Mouse (Mus musculus) gastrocnemius, adult 2 months (tissue): Measurements from ENCODE around the gene Reep6. TPM values are rescaled to one million over a fixed set of nuclear protein-coding genes. Genes with fewer than 3 reads are reported as not detected.

Experiments used
- DNase-seq: peaks from one replicate; pipeline ENCODE4 v3.0.0; 2022
- H3K27ac ChIP-seq: fragments of 200-600 bp; 2 replicates; pipeline ENCODE4 v1.8.1; 2022; ENCODE audit warnings: mild to moderate bottlenecking
- H3K4me3 ChIP-seq: fragments of 200-600 bp; 2 replicates; pipeline ENCODE4 v1.8.1; 2022; ENCODE audit warnings: mild to moderate bottlenecking, moderate library complexity
- CTCF ChIP-seq: fragments of 200-600 bp; IDR thresholded peaks from 2 replicates; pipeline ENCODE4 v1.8.1; 2022; ENCODE audit warnings: antibody characterized with exemption, mild to moderate bottlenecking, moderate library complexity
- intact Hi-C: fragments of 180-260 bp; cut with DNase I; formaldehyde crosslinking; loops from one replicate; pipeline ENCODE4 v1.15.1; 2025
- long read RNA-seq, 2 experiments: library from polyadenylated mRNA; stranded (forward); transcript quantifications; one replicate each; pipeline ENCODE4 v2.0.0; 2021
- total RNA-seq, 2 experiments: library from RNA; stranded (reverse); gene quantifications; 2 replicates each; pipeline ENCODE4 v1.2.3; 2021

The Reep6 gene
- 1 to 10 TPM; 1.5 to 2.5 TPM for total RNA-seq
- long read RNA-seq, experiment 1, partial matches to known transcripts: 0 of 7 reads
- long read RNA-seq, experiment 1, other reads (novel, unspliced or antisense): 1 of 7 reads
- long read RNA-seq, experiment 2, partial matches to known transcripts: 0 of 5 reads
- long read RNA-seq, experiment 2, other reads (novel, unspliced or antisense): 0 of 5 reads

GRCm38 (mm10) chr10:80329273-80330081 is at the start of gene Reep6, which contains the start of gene Pcsk4:
Reep6 (plus strand) TSS chr10:80329953.
Pcsk4 (minus strand) TSS chr10:80329498.
- Histone ChIP-seq H3K4me3 (peak within 1 kb of the TSS; percentile 74), H3K27ac (peak within 1 kb of the TSS; percentile 61)
- intact Hi-C loops: no loop called here
- TF ChIP-seq CTCF: no peak
- peak; percentile 99 for DNase-seq

GRCm38 (mm10) chr10:80281304-80281703 is 48.4 kb upstream of the Reep6 start:
- Histone ChIP-seq H3K4me3 (0 out of 2 replicates have a peak overlapping the region, but pooled peaks have one; percentile 9), H3K27ac (peak overlapping the region; percentile 86)
- intact Hi-C loops: no loop called here
- peak; percentile 64 for DNase-seq
- no peak for TF ChIP-seq CTCF

- intact Hi-C loops: no loop called here
- Histone ChIP-seq H3K27ac (peak overlapping the region; percentile 86), H3K4me3 (no peak overlapping the region)
- no peak for TF ChIP-seq CTCF
- DNase-seq: peak; percentile 78
Measured at GRCm38 (mm10) chr10:80281921-80282371, 47.8 kb upstream of the Reep6 start.

- Histone ChIP-seq H3K27ac (peak overlapping the region; percentile 86), H3K4me3 (no peak overlapping the region)
- DNase-seq: peak; percentile 53
- intact Hi-C loops: no loop called here
- no peak for TF ChIP-seq CTCF
Measured at GRCm38 (mm10) chr10:80282481-80283441, 47.0 kb upstream of the Reep6 start.

- intact Hi-C loops: no loop called here
- no peak for TF ChIP-seq CTCF
- no peak overlapping the region for H3K4me3 ChIP-seq
- DNase-seq: no peak
- no peak overlapping the region for H3K27ac ChIP-seq
Measured at GRCm38 (mm10) chr10:80285222-80286070, 44.3 kb upstream of the Reep6 start.

GRCm38 (mm10) chr10:80288097-80288496 is 41.7 kb upstream of the Reep6 start:
- intact Hi-C loops: no loop called here
- Histone ChIP-seq H3K27ac (no peak overlapping the region), H3K4me3 (no peak overlapping the region)
- no peak for DNase-seq
- TF ChIP-seq CTCF: no peak

GRCm38 (mm10) chr10:80288657-80289056 is 41.1 kb upstream of the Reep6 start:
- TF ChIP-seq CTCF: 0 out of 2 replicates have a peak, but pooled peaks have one; percentile 8
- DNase-seq: no peak
- H3K4me3 ChIP-seq: no peak overlapping the region
- no peak overlapping the region for H3K27ac ChIP-seq
- intact Hi-C loops: no loop called here

- Histone ChIP-seq H3K4me3 (peak within 1 kb of the TSS; percentile 74), H3K27ac (peak within 1 kb of the TSS; percentile 92)
- intact Hi-C loops: loop anchor here (1.0 kb wide), 1 partner anchor 28 kb away; the partner anchor contains the start of gene 2310011J03Rik
- peak; percentile 97 for DNase-seq
- TF ChIP-seq CTCF: peak; percentile 81
Measured at GRCm38 (mm10) chr10:80292251-80293146, 37.3 kb upstream of the Reep6 start, which contains the start of gene Rps15. Rps15 (plus strand) TSS chr10:80292453.

GRCm38 (mm10) chr10:80293325-80293724 is 36.4 kb upstream of the Reep6 start:
- TF ChIP-seq CTCF: no peak
- Histone ChIP-seq H3K27ac (peak overlapping the region; percentile 92), H3K4me3 (peak overlapping the region; percentile 74)
- intact Hi-C loops: no loop called here
- DNase-seq: no peak

- no peak for DNase-seq
- TF ChIP-seq CTCF: no peak
- Histone ChIP-seq H3K27ac (no peak overlapping the region), H3K4me3 (no peak overlapping the region)
- intact Hi-C loops: loop anchor here (2.0 kb wide), 1 partner anchor 80 kb away; no protein-coding TSS in a partner anchor
Measured at GRCm38 (mm10) chr10:80294311-80294710, 35.4 kb upstream of the Reep6 start.
